ENCODE assay signal across 7 mouse cellular contexts in genomic region chr8:77549121-77549706, GRCm38 (mm10). TPM values are rescaled to one million over a fixed set of nuclear protein-coding genes. Genes with fewer than 3 reads are reported as not detected.
DNase-seq lines count a peak whose midpoint lies in the region; ATAC-seq lines count a peak whose summit lies in the region.

Prmt9 (plus strand) TSS chr8:77549397.

- peak; percentile 98 for DNase-seq in adrenal gland, postnatal 10 days
- DNase-seq in embryonic facial prominence, embryonic 10.5 days (ENCODE audit: low spot score) = peak; percentile 94
- DNase-seq in kidney, adult 11 months = peak; percentile 92
- DNase-seq in limb, embryonic 10.5 days (ENCODE audit: low spot score) = peak; percentile 96
- peak; percentile 87 for DNase-seq in spleen, adult 12 weeks (ENCODE audit: low spot score)

- H3K27me3 ChIP-seq in embryonic facial prominence, embryonic 10.5 days (replicated peaks; ENCODE audit: low read depth, poor library complexity, severe bottlenecking) = no peaks in the 10 kb centered on the region
- no peaks in the 10 kb centered on the region for H3K27me3 ChIP-seq in limb, embryonic 10.5 days (ENCODE audit: low read depth, poor library complexity, severe bottlenecking)
- H3K27me3 ChIP-seq in midbrain, embryonic 13.5 days = no peaks in the 10 kb centered on the region

- H3K27ac ChIP-seq in embryonic facial prominence, embryonic 10.5 days (replicated peaks) = peak within 1 kb of the TSS; percentile 91
- peak within 1 kb of the TSS; percentile 95 for H3K27ac ChIP-seq in limb, embryonic 10.5 days
- H3K27ac ChIP-seq in midbrain, embryonic 13.5 days = peak within 1 kb of the TSS; percentile 86

- H3K4me2 ChIP-seq in midbrain, embryonic 13.5 days (replicated peaks) = peak within 1 kb of the TSS; percentile 78

- WGBS in embryonic facial prominence, embryonic 10.5 days = 4% methylated on average over 42 of the region's 42 CpGs
- 4% methylated on average over 42 of the region's 42 CpGs for WGBS in limb, embryonic 10.5 days
- WGBS in midbrain, embryonic 13.5 days = 3% methylated on average over 42 of the region's 42 CpGs

- H3K9ac ChIP-seq in midbrain, embryonic 13.5 days (replicated peaks) = peak within 1 kb of the TSS; percentile 91

- H3K4me3 ChIP-seq in embryonic facial prominence, embryonic 10.5 days = peak within 1 kb of the TSS; percentile 68
- H3K4me3 ChIP-seq in limb, embryonic 10.5 days = peak within 1 kb of the TSS; percentile 87
- H3K4me3 ChIP-seq in midbrain, embryonic 13.5 days (replicated peaks) = peak within 1 kb of the TSS; percentile 71

- no peaks in the 10 kb centered on the region for H3K9me3 ChIP-seq in embryonic facial prominence, embryonic 10.5 days
- no peaks in the 10 kb centered on the region for H3K9me3 ChIP-seq in limb, embryonic 10.5 days (replicated peaks)
- no peaks in the 10 kb centered on the region for H3K9me3 ChIP-seq in midbrain, embryonic 13.5 days

- H3K36me3 ChIP-seq in embryonic facial prominence, embryonic 10.5 days (replicated peaks) = peaks cover 32% of the 10 kb centered on the region
- H3K36me3 ChIP-seq in limb, embryonic 10.5 days = peaks cover 33% of the 10 kb centered on the region
- peaks cover 28% of the 10 kb centered on the region for H3K36me3 ChIP-seq in midbrain, embryonic 13.5 days

- peak; percentile 91 for ATAC-seq in granulocyte monocyte progenitor cell, adult 5-6 weeks (replicated peaks; ENCODE audit: poor library complexity, severe bottlenecking)
- ATAC-seq in midbrain, embryonic 13.5 days = peak; percentile 97

- H3K4me1 ChIP-seq in embryonic facial prominence, embryonic 10.5 days = peaks cover 15% of the 10 kb centered on the region
- H3K4me1 ChIP-seq in limb, embryonic 10.5 days = peaks cover 11% of the 10 kb centered on the region
- peaks cover 31% of the 10 kb centered on the region for H3K4me1 ChIP-seq in midbrain, embryonic 13.5 days (replicated peaks)

RNA-seq across cellular contexts. Expression of gene Prmt9, which starts in this region (rescaled TPM):
- 10 to 100 TPM; 16.0 to 18.7 TPM for total RNA-seq in adrenal gland, postnatal 10 days (2021)
- 19.9 and 21.6 TPM in 2 replicates for polyA plus RNA-seq in embryonic facial prominence, embryonic 10.5 days (2016; fragmentation: Nextera tagmentation; extraction: Ambion mirVana)
- total RNA-seq in granulocyte monocyte progenitor cell, adult 5-6 weeks (2014; fragmentation: Nextera tagmentation) = 14.7 and 22.3 TPM in 2 replicates
- total RNA-seq in granulocyte monocyte progenitor cell, adult 5-6 weeks (2017) = 23.1 TPM in 2 replicates
- polyA plus RNA-seq in limb, embryonic 10.5 days (2016; fragmentation: Nextera tagmentation; extraction: Ambion mirVana) = 20.7 and 22.8 TPM in 2 replicates
- polyA plus RNA-seq in midbrain, embryonic 13.5 days (2015; fragmentation: Nextera tagmentation; extraction: Ambion mirVana) = 23.2 and 25.7 TPM in 2 replicates

Comparison
In these comparisons a context has a peak if more than half of its experiments do, and no peak if none do; other contexts are left out.
1. Peak in every context shown above with its lines: DNase-seq, ATAC-seq, H3K4me3 ChIP-seq and H3K27ac ChIP-seq.